Mouse (Mus musculus) thymus, adult 2 months (tissue): ENCODE results near the gene Ager.

ENCODE experiments used
- CTCF ChIP-seq: fragments of 200-500 bp; IDR thresholded peaks from 2 replicates; pipeline ENCODE4 v1.5.1; 2012; ENCODE audit warnings: mild to moderate bottlenecking, control low read depth, low read length, moderate library complexity, borderline replicate concordance; ENCODE audit not compliant: control insufficient read depth, poor library complexity, insufficient read depth; ENCODE audit errors: extremely low read depth
- POLR2A ChIP-seq: fragments of 200-500 bp; IDR thresholded peaks from 2 replicates; pipeline ENCODE4 v1.6.1; 2012; ENCODE audit warnings: mild to moderate bottlenecking, low read length, control low read depth, moderate library complexity; ENCODE audit not compliant: control insufficient read depth, poor library complexity, insufficient read depth; ENCODE audit errors: extremely low read depth

GRCm38 (mm10) chr17:34637459-34637858 lies 39.8 kb downstream of the Ager start:
- TF ChIP-seq CTCF = no peak
- TF ChIP-seq POLR2A = no peak
